Mouse (Mus musculus) CH12.LX (cell line): ENCODE measurements around the gene Gm26938. TPM values are rescaled to one million over a fixed set of nuclear protein-coding genes. Genes with fewer than 3 reads are reported as not detected.

Source experiments
- polyA plus RNA-seq: library from polyadenylated mRNA; unstranded; fragments of >175 nt; gene quantifications from 2 replicates; pipeline ENCODE4 v1.2.1, GENCODE M21; 2012; ENCODE audit warnings: low read depth; ENCODE audit not compliant: insufficient read length
- total RNA-seq, 2 experiments: library from RNA; depleted of rRNA; stranded (reverse); fragments of 300-350 nt in 1 of 2; fragments of >200 nt in 1 of 2; gene quantifications; 2 replicates each; pipeline ENCODE4 v1.2.3; 2012 to 2014

Gm26938 gene
- total and polyA plus RNA-seq, 3 experiments, result not detected

Other genes starting within 250 kb of the Gm26938 start
- gene Micall2, start 90.1 kb downstream of the Gm26938 start, total RNA-seq (2012; rRNA removed), result 1.7 and 2.1 TPM in 2 replicates
- 1.2 and 1.3 TPM in 2 replicates for gene Micall2, start 90.1 kb downstream of the Gm26938 start, total RNA-seq (2014; rRNA removed)
- gene Micall2, start 90.1 kb downstream of the Gm26938 start, polyA plus RNA-seq, result 1.7 and 3.0 TPM in 2 replicates
- gene Ints1, start 50.7 kb downstream of the Gm26938 start, total RNA-seq (2012; rRNA removed), result 88.2 and 94.0 TPM in 2 replicates
- 19.8 and 23.2 TPM in 2 replicates for gene Ints1, start 50.7 kb downstream of the Gm26938 start, total RNA-seq (2014; rRNA removed)
- gene Ints1, start 50.7 kb downstream of the Gm26938 start, polyA plus RNA-seq, result 47.4 and 72.1 TPM in 2 replicates
- 16.4 and 20.0 TPM in 2 replicates for gene Mafk, start 34.9 kb downstream of the Gm26938 start, total RNA-seq (2012; rRNA removed)
- 23.6 and 23.8 TPM in 2 replicates for gene Mafk, start 34.9 kb downstream of the Gm26938 start, total RNA-seq (2014; rRNA removed)
- gene Mafk, start 34.9 kb downstream of the Gm26938 start, polyA plus RNA-seq, result 24.1 and 24.7 TPM in 2 replicates
- 0.08 TPM in 1 of 2 replicates, not detected in the other for gene Tmem184a, start 6.5 kb downstream of the Gm26938 start, total RNA-seq (2012; rRNA removed)
- gene Tmem184a, start 6.5 kb downstream of the Gm26938 start, total RNA-seq (2014; rRNA removed), result 0.08 and 0.20 TPM in 2 replicates
- gene Tmem184a, start 6.5 kb downstream of the Gm26938 start, polyA plus RNA-seq, result 0.16 TPM in 2 replicates
- 43.5 and 60.1 TPM in 2 replicates for gene Psmg3, start 478 bp upstream of the Gm26938 start, total RNA-seq (2012; rRNA removed)
- gene Psmg3, start 478 bp upstream of the Gm26938 start, total RNA-seq (2014; rRNA removed), result 92.5 and 101 TPM in 2 replicates
- 57.3 and 61.3 TPM in 2 replicates for gene Psmg3, start 478 bp upstream of the Gm26938 start, polyA plus RNA-seq
- 0.04 TPM in 1 of 2 replicates, not detected in the other for gene Elfn1, start 81.5 kb upstream of the Gm26938 start, total RNA-seq (2012; rRNA removed)
- not detected in 2 replicates for gene Elfn1, start 81.5 kb upstream of the Gm26938 start, total RNA-seq (2014; rRNA removed)
- 0.06 TPM in 1 of 2 replicates, not detected in the other for gene Elfn1, start 81.5 kb upstream of the Gm26938 start, polyA plus RNA-seq